In genomic region chr4:106629374-106629773, GRCm38 (mm10) we compare ENCODE assay signal across 20 mouse cellular contexts. TPM values are rescaled to one million over a fixed set of nuclear protein-coding genes. Genes with fewer than 3 reads are reported as not detected.
DNase-seq lines count a peak whose midpoint lies in the region; ATAC-seq and TF ChIP-seq lines count a peak whose summit lies in the region.
"Had no signal": no experiment of that assay in that cellular context is flagged by ENCODE, and none has a peak within 500 bp of the region (broad histone marks: within the 10 kb centered on the region; RNA-seq: fewer than 3 reads in every experiment).

No protein-coding gene starts in this region.

- H3K9ac ChIP-seq in kidney, postnatal 0 days (ENCODE audit: low read depth, low read length): no peak overlapping the region
- no peak overlapping the region for H3K9ac ChIP-seq in heart, embryonic 12.5 days
- H3K9ac ChIP-seq: heart, embryonic 13.5 days had no signal

- 0 out of 2 replicates have a peak, but pooled peaks have one; percentile 18 for ATAC-seq in kidney, postnatal 0 days (replicated peaks; ENCODE audit: low FRiP score, low read depth)
- ATAC-seq in heart, embryonic 12.5 days (ENCODE audit: insufficient number of reproducible peaks, low FRiP score): no peak
- ATAC-seq: activated CD4-positive, CD25-positive, alpha-beta regulatory T cell, adult 4 months; inflammation-experienced regulatory T-cells, adult 6 months had no signal

- peaks cover 11% of the 10 kb centered on the region for H3K4me1 ChIP-seq in kidney, postnatal 0 days (replicated peaks; ENCODE audit: insufficient read depth, low read length)
- H3K4me1 ChIP-seq in small intestine, adult 2 months (ENCODE audit: control insufficient read depth, insufficient read depth, insufficient read length, low read length): peaks cover 25% of the 10 kb centered on the region
- 0 out of 2 replicates have a peak, but pooled peaks cover 5% of the 10 kb centered on the region for H3K4me1 ChIP-seq in heart, embryonic 12.5 days (replicated peaks)

- DNase-seq in kidney, postnatal 0 days (ENCODE audit: low spot score): no peak
- no peak for DNase-seq in kidney, postnatal 25 days
- DNase-seq in 3134 (ENCODE audit: extremely low read depth, insufficient read length, low spot score): peak; percentile 47
- DNase-seq in R1 (ENCODE audit: low read depth, low spot score): peak; percentile 32
- no peak for DNase-seq in yolk sac, embryonic 10.5 days (ENCODE audit: low spot score)
- DNase-seq: cerebellum, adult 18-20 months; cerebellum, postnatal 25 days; layer of hippocampus, adult 9-11 months; left cerebral cortex, postnatal 4 days; right cerebral cortex, postnatal 25 days; thymus, postnatal 14 days had no signal

- TF ChIP-seq POLR2A in small intestine, adult 2 months (IDR thresholded peaks at IDR 0.05; ENCODE audit: low read depth, low read length): no peak

- no peak for TF ChIP-seq CTCF in kidney, postnatal 0 days (IDR thresholded peaks at IDR 0.05; ENCODE audit: low read depth)
- TF ChIP-seq CTCF in small intestine, adult 2 months (IDR thresholded peaks at IDR 0.05; ENCODE audit: extremely low read depth, insufficient read length, insufficient replicate concordance, low read depth, low read length): no peak

- 48% methylated on average over 5 of the region's 5 CpGs for WGBS in kidney, postnatal 0 days
- 26% methylated on average over 5 of the region's 5 CpGs for WGBS in small intestine, adult 2 months
- WGBS in heart, embryonic 12.5 days: 65% methylated on average over 5 of the region's 5 CpGs

- H3K4me2 ChIP-seq in kidney, postnatal 0 days (ENCODE audit: low read length): no peak overlapping the region
- no peak overlapping the region for H3K4me2 ChIP-seq in heart, embryonic 12.5 days
- H3K4me2 ChIP-seq: heart, embryonic 13.5 days; liver, embryonic 11.5 days had no signal

- peak overlapping the region; percentile 68 for H3K27ac ChIP-seq in kidney, postnatal 0 days
- peak overlapping the region; percentile 89 for H3K27ac ChIP-seq in small intestine, adult 2 months (ENCODE audit: insufficient read depth, low read depth, low read length)
- H3K27ac ChIP-seq in heart, embryonic 12.5 days (ENCODE audit: poor library complexity, severe bottlenecking): no peak overlapping the region
- H3K27ac ChIP-seq: heart, embryonic 13.5 days had no signal

- no peaks in the 10 kb centered on the region for H3K36me3 ChIP-seq in kidney, postnatal 0 days (ENCODE audit: insufficient read depth, low read length)
- H3K36me3 ChIP-seq in small intestine, adult 2 months (ENCODE audit: control insufficient read depth, insufficient read depth, low read length): peaks cover 2% of the 10 kb centered on the region; the same call in 1 of the 2 replicates
- H3K36me3 ChIP-seq in heart, embryonic 12.5 days: no peaks in the 10 kb centered on the region
- H3K36me3 ChIP-seq: heart, embryonic 13.5 days; hindbrain, embryonic 13.5 days had no signal

- no peaks in the 10 kb centered on the region for H3K9me3 ChIP-seq in kidney, postnatal 0 days (replicated peaks; ENCODE audit: low read length)
- H3K9me3 ChIP-seq in heart, embryonic 12.5 days (replicated peaks): no peaks in the 10 kb centered on the region
- H3K9me3 ChIP-seq: heart, embryonic 13.5 days; hindbrain, embryonic 13.5 days; megakaryocyte, embryonic 14.5 days had no signal

- H3K27me3 ChIP-seq in kidney, postnatal 0 days (ENCODE audit: insufficient read depth, low read length): no peaks in the 10 kb centered on the region
- H3K27me3 ChIP-seq in small intestine, adult 2 months (ENCODE audit: control insufficient read depth, insufficient read depth, low read length): no peaks in the 10 kb centered on the region
- peaks cover 78% of the 10 kb centered on the region for H3K27me3 ChIP-seq in heart, embryonic 12.5 days (replicated peaks)

- no peak overlapping the region for H3K4me3 ChIP-seq in kidney, postnatal 0 days (replicated peaks; ENCODE audit: low read depth, low read length)
- 0 out of 2 replicates have a peak overlapping the region, but pooled peaks have one; percentile 12 for H3K4me3 ChIP-seq in small intestine, adult 2 months (ENCODE audit: low read depth, low read length)
- H3K4me3 ChIP-seq in heart, embryonic 12.5 days: no peak overlapping the region
- H3K4me3 ChIP-seq: heart, embryonic 13.5 days; hindbrain, embryonic 13.5 days; left cerebral cortex, adult 2 months; megakaryocyte, embryonic 14.5 days had no signal

RNA-seq across cellular contexts. Expression of gene Ttc22, which starts 7.1 kb away (rescaled TPM):
- 5.0 and 5.9 TPM in 2 replicates for polyA plus RNA-seq in kidney, postnatal 0 days (2015; fragmentation: Nextera tagmentation; extraction: Ambion mirVana)
- 58.0 and 112 TPM in 2 replicates for polyA plus RNA-seq in small intestine, adult 2 months (2012; rRNA removed)
- 0.57 and 0.91 TPM in 2 replicates for polyA plus RNA-seq in heart, embryonic 12.5 days (2016; fragmentation: Nextera tagmentation; extraction: Ambion mirVana)
- polyA plus RNA-seq: activated CD4-positive, CD25-positive, alpha-beta regulatory T cell, adult 4 months; inflammation-experienced regulatory T-cells, adult 6 months had no signal

RNA-seq across cellular contexts. Expression of gene Lexm, which starts 12.3 kb away (rescaled TPM):
- not detected in 2 replicates for polyA plus RNA-seq in kidney, postnatal 0 days (2015; fragmentation: Nextera tagmentation; extraction: Ambion mirVana)
- not detected in 2 replicates for polyA plus RNA-seq in small intestine, adult 2 months (2012; rRNA removed)
- polyA plus RNA-seq in heart, embryonic 12.5 days (2016; fragmentation: Nextera tagmentation; extraction: Ambion mirVana): 0.50 and 1.5 TPM in 2 replicates
- polyA plus RNA-seq: activated CD4-positive, CD25-positive, alpha-beta regulatory T cell, adult 4 months had no signal

RNA-seq across cellular contexts. Expression of gene Pars2, which starts 21.5 kb away (rescaled TPM):
- polyA plus RNA-seq in kidney, postnatal 0 days (2015; fragmentation: Nextera tagmentation; extraction: Ambion mirVana): 11.8 and 12.8 TPM in 2 replicates
- 5.6 and 7.5 TPM in 2 replicates for polyA plus RNA-seq in small intestine, adult 2 months (2012; rRNA removed)
- 12.3 and 13.6 TPM in 2 replicates for polyA plus RNA-seq in heart, embryonic 12.5 days (2016; fragmentation: Nextera tagmentation; extraction: Ambion mirVana)

RNA-seq across cellular contexts. Expression of gene Ttc4, which starts 49.4 kb away (rescaled TPM):
- polyA plus RNA-seq in kidney, postnatal 0 days (2015; fragmentation: Nextera tagmentation; extraction: Ambion mirVana): 63.7 and 64.0 TPM in 2 replicates
- 16.9 and 41.4 TPM in 2 replicates for polyA plus RNA-seq in small intestine, adult 2 months (2012; rRNA removed)
- 55.6 and 57.7 TPM in 2 replicates for polyA plus RNA-seq in heart, embryonic 12.5 days (2016; fragmentation: Nextera tagmentation; extraction: Ambion mirVana)

Comparison
In these comparisons a context has a peak if more than half of its experiments do, and no peak if none do; other contexts are left out.
1. DNase-seq: peak in 3134 (single experiment) and R1 (single experiment); none in kidney, postnatal 0 days (single experiment), kidney, postnatal 25 days (0 of 2) and yolk sac, embryonic 10.5 days (single experiment).